Mouse (Mus musculus): Measurements from ENCODE around the gene Trpc7. TPM values are rescaled to one million over a fixed set of nuclear protein-coding genes. Genes with fewer than 3 reads are reported as not detected.

Trpc7 gene
- 1 to 10 TPM; 3.3 to 3.6 TPM for total RNA-seq (2021)
- long read RNA-seq, partial matches to known transcripts, result 0 of 2 reads
- long read RNA-seq, other reads (novel, unspliced or antisense), result 2 of 2 reads

DNA sequence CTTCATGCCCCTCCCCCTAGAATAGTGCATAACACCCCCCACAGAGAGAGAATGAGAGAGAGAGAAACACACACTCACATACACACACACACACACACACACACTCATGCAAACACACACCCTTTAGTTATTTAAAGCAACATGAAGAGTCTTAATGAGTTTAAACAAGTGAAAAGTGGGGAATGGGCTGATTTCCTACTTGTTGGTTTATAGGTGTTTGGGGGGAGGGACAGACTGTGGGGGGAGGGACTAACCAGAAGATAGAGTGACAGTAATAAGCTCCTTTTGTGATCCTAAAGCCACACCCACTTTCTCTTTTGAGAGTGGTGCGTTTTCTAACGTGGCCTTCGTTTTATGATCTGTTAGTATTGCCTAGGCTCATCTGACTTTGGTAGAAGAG lies at the start of gene Trpc7:
Trpc7 (minus strand) TSS at position 101 of the 400 bp plus-strand sequence.
- DNase-seq (ENCODE audit: low spot score in 2 of 2), result no peak

DNA sequence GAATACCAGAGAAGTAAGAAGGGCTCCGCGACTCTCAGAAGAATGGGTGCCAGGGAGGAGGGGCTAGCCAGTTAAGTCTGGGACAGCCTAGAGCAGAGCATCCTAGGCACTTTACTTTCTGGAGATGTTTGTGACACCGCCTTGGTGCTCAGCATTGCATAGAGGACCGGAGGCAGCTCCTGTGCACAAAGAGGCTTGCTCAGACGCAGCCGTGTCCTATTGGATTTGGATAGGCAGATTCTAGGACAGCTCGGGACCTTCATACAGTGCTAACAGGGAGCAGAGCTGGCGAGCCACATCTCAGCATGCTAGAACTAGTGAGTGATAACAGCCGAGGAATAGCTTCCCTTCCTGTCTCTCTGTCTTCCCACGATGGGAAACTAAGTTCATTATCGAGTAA lies 43.5 kb upstream of the Trpc7 start:
- DNase-seq (ENCODE audit: low spot score in 2 of 2), result no peak

DNA sequence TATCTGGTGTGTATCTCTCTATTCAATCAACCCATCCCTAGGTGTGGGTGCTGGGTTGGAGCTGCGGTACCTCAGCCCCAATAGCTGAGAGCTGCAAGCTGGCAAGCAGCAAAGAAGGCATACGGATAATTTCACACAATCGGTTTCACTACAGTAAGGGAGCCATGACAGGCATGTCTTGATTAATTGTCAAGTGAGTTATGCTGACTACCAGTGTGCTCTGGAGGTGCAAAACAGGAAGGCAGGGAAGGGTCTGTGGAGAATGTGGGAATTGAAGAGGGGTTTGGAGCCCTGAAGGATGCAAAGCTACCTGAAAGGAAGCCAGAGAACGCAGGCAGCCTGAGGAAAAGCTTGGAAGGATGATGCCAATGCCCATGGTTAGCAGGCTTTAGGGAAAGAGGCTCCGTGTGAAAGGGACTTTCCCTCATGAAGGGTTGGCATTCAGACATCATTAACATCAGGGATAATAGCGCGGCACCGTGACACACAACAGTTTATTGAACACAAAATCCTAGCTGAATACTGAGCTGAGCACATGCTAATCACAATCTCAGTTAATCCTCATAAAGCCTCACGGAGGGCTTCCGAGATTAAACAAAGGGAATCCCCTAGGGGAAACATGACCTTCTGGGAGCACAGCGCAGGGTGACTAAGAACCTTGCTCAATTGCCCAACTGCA lies 38.2 kb upstream of the Trpc7 start:
- peak; percentile 16 to 23 for DNase-seq (ENCODE audit: low spot score in 2 of 2)

DNA sequence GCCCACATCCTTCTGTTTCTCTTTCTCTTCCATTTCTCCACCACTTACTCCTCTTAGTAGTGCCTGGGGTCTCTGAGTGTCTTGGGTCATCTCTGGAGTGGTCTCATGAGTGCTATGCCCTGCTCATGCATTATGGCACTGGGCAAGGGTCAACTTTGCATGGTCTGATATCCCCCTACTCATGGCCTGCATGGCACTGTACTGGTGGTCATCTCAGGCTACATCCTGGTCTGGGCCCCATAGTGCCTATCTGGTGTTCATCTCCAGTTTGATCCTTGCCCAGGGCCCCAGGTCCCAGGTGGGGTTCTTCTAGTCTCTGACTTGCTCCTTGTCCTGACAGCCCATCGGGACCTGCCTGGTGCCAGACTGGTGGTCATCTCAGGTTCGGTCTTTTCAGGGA lies 34.6 kb upstream of the Trpc7 start:
- DNase-seq (ENCODE audit: low spot score in 2 of 2), result no peak

DNA sequence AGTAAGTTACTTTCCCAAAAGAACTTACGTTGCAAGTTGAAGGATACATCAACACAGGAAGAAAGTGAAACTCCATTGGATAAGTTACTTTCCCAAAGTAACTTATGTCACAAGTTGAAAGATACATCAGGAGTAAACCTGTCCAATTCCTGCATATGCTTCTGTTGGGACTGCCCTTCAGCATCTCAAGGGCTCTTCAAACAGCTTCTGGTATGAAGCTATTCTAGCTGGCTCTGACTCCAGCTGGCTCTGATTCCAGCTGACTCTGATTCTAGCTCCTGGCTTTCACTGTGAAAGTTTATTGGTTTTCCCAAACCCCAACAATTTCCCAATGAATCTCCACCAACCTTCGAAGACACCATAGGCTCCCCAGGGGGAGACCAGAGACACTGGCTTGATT lies 27.2 kb upstream of the Trpc7 start:
- no peak for DNase-seq (ENCODE audit: low spot score in 2 of 2)

DNA sequence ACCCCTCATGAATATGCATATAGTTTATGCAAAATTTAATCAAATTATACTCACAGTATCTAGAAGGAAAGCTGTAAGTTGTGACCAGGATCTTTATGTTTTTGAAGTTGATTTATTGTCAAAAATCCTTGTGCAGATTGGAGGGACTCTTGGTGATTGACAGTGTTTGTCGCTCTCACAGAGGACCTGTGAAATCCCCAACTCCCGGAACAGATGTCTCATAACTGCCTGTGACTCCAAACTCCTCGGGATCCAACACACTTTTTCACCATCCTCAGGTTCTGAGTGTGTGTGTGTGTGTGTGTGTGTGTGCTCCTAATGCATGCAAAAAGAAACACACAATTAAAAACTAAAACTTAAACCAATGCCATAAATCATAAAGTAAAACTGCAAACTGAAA lies 25.5 kb upstream of the Trpc7 start:
- no peak for DNase-seq (ENCODE audit: low spot score in 2 of 2)

DNA sequence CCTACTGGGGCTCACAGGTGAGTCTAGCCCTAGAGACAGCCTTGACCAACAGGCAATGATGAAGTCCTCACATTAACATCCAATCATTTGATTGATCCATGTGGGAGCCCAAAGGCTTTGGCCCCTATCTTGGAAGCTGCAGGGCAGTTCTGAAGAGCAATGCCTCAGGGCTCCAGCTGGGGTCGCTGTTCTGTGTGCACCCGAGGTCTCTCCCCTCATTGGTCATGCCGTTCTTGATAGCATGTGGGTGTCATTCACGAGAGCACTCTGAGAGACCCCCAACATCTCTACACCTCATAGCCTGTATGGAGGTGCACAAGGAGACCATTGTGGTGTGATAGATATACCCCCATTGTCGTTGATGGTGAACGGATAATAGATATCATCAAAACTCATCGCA lies 18.9 kb upstream of the Trpc7 start:
- DNase-seq (ENCODE audit: low spot score in 2 of 2), result no peak

DNA sequence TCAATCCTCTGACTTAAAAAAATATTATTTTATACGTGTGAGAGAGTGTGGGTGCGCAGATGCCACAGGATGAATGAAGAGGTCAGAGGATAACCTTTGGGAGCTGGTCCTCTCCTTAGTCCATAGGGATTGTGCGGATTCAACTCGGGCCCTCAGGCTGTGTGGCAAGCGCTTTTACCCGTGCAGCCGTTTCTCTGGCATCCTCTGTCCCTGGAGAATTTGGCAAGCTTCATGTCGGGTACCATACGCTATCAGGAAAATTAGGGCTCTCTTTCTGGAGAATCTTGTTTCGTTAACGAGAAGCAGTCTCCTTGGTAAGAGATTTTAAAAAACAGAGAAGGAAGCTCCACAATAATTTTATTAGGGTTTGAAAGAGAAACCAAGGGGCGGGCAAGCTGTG lies 15.3 kb upstream of the Trpc7 start:
- no peak for DNase-seq (ENCODE audit: low spot score in 2 of 2)

DNA sequence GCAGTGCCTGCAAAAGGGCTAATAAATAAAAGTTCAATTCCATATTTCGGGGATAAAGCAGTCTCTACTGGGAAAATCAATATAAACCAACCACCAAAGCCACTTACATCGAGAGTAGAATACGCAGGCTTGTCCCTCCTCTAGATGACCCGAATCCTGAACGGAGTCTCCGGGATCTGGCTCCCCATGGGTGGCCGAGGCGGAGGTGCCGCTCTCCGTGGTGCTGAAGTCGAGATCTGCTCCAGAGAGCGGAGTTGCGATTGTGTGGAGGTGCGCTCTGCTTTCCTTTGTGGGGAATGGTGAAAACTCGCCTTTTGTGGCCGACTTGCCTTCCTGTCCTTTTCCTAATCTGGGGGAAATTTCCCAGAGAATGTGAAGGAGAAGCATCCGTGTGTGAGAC lies 407 bp downstream of the Trpc7 start:
- DNase-seq (ENCODE audit: low spot score in 2 of 2), result peak; percentile 67

DNA sequence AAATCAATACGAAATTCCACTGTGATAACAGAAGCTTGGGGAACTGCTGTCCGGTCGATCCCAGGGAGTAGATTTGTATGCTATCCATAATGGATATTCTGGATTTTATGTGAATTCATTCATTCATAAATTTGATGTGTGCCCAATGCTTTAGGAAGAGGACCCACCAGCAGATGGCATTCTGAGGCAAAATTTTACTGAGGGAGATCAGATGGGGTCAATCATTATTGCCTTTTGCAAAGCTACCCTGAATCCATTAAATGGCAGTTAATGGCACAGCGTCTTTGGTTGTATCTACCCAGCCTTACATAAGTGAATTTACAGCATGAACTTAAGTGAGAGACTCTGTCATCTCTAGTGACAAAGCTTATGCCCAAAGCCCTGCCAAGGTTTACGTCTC lies 1.2 kb downstream of the Trpc7 start:
- peak in 1 of 2 experiments; percentile 36 for DNase-seq (ENCODE audit: low spot score in 2 of 2)

DNA sequence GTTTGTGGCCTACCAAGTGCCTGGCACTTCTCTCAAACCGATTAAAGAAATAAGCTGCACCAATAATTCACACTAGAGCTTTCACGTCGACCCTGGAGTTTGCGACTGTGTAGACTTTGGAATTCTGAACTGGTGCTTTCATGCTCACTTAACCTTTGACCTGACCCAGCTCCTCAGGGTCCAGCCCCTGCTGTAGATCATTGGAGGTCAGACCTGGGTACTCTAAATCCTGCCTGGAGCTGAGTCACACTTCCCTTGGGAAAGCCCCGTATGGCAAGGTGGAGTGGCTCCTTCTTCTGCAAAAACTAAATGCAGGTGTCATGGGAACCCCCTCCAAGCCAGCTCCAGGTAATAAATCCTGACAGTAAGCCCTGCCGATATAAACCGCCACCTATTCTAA lies 5.9 kb downstream of the Trpc7 start:
- DNase-seq (ENCODE audit: low spot score in 2 of 2), result no peak

DNA sequence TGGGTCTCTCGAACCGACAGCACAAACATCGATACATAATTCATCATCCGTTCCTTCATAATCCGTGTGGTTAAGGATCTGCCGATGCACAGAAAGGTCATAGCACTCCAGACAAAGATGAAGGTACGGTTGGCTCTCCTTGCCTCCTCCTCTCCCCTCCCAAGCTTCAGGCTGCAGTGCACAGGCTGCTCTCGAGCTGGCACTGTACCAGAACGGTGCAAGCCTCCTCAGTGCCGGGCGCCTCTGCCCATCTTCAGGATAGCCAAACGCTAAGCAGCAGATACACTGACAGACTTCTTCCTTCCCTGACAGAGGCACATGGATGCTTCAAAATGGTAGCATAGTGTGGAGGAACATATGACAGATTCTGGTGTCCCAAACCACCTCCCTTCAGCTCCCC lies 12.9 kb downstream of the Trpc7 start:
- no peak for DNase-seq (ENCODE audit: low spot score in 2 of 2)

DNA sequence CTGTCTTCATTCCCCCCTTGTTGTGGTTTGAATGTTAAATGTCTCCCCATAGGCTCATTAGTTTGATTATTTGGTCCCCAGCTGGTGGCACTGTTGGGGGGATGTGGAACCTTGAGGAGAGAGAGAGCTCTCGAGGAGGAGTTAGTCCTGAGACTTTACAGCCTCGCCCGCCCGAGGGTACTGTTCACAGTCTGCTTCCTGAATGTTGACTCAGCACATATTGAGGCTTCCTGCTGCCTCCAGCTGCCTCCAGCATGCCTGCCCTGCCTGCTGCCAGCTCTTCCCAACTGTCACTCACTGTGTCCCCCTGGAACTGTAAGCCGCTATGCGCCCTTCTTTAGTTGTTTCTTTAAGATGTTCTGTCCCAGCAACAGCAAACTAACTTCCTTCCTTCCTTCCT lies 31.2 kb downstream of the Trpc7 start:
- no peak for DNase-seq (ENCODE audit: low spot score in 2 of 2)

DNA sequence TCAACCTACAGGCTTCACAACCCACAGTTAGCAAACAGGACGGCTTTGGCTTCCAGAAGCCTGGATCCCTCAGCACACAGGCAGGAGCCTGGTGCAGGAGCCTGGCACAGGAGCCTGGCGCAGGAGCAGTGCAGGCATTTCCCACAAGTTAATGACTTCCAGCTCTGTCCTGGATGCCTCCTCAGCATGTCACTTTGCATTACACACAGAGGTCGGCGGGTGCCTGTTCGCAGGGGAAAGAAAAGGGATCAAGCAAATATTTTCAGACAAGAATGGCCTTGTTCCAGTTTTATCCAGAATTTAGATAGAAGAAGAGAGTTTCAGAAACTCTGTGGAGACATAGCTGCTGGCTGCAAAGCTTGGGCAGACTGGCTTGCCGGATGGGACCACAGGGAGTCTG lies 33.8 kb downstream of the Trpc7 start:
- no peak for DNase-seq (ENCODE audit: low spot score in 2 of 2)

DNA sequence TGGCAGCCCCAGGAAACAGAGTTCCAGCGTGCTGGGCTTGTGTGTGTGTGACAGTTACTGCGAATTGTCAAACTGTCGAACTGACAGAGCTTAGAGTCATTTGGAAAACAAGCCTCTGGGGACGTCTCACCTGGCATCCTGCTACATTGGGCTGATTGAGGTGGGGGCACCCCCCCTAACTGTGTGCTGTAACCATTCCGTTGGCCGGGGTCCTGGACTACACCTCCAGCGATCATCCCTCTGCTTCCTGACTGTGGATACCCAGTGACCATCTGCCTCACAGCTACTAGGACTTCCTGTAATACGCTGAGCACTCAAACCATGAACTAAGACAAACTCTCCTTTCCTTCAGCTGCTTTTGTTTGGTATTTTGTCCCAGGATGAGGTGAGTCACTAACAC lies 41.3 kb downstream of the Trpc7 start:
- no peak for DNase-seq (ENCODE audit: low spot score in 2 of 2)

DNA sequence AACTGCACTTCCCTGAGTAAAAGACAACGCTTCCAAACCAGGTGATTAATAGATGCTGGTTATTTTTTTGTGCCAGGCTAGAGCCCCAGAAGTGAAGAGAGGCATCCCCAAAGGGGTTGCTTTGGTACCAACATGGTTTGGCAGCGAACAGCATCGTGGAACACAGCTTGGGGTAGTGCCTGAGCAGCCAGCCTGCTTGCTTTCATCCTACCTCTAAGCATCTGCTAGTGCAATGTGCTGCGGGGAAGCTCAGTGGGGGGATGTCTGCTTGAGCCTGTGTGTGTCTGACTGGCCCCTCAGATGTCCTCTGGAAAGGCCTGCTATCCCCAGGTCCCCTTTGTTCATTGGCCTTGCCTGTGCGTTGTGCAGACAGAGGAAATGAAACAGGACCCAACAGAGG lies 42.4 kb downstream of the Trpc7 start:
- peak; percentile 19 to 34 for DNase-seq (ENCODE audit: low spot score in 2 of 2)

DNA sequence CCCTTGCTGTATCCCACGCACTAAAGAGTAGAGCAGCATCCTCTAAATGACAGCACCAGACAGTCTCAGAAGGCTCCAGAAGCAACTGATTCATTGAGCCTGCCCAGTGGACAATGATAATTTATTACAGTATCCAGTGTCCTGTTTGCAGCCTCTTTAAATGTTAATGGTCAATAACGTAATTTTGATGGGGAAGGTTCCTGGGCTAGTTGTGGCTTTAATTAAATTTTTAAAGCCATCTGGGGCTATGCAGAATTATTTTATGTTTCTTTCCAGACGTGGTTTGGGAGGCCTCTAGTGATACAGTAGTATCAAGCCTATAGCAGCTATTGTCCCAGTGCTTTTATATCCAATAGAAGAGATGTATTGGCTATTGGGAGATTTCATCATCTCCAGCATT lies 49.9 kb downstream of the Trpc7 start:
- DNase-seq (ENCODE audit: low spot score in 2 of 2), result no peak

DNA sequence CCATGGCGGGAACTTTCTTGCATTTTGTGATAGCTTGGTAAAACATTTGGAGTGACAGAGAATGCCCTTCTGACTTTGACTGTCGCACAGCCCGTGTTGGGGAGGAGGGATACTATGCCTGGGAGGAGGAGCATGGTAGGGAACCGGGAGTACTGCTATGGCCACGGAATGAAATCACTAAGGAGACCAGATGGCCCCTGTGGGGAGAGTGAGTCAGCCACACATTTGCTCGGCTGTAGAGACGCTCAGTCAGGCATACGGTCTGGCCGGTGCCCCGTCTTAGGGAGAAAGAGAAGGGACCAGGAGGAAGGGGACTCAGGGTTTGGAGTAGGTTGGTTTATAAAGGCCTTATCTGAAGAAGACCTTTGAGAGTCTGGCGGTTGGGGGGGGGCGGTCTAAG lies 80.3 kb downstream of the Trpc7 start:
- no peak for DNase-seq (ENCODE audit: low spot score in 2 of 2)

DNA sequence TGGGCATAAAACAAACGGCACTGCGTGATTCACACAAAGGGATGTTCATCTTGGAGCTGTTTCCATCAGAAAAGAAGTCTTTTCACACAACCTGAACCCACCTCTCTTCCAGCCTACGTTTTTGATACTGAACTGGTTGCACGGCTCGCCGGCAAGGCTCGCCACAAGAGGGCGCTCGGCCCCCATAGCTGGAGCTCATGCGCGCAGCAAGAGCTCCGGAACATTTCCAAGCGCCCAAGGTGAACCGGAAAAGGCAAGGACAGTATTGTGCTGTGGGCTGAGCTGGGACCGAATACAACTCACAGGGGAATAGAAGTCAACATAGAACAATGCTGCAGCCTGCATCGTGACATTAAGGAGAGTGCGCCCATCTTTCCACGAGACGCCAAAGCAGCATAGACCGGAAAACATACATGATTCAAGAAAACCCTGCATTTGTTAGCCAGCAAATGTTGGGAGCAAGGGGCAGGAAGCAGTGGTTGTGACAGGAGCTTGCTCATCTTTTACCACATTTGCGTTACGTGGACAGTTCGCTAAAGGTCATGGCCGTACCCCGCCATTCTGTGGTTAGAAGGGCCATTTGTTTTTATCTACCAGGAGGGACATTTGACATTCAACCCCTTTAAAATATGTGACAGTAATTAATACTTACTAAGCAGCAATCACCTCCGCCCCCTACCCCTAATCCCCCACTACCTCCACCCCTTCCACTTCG lies 88.9 kb downstream of the Trpc7 start:
- peak; percentile 95 to 96 for DNase-seq (ENCODE audit: low spot score in 2 of 2)

DNA sequence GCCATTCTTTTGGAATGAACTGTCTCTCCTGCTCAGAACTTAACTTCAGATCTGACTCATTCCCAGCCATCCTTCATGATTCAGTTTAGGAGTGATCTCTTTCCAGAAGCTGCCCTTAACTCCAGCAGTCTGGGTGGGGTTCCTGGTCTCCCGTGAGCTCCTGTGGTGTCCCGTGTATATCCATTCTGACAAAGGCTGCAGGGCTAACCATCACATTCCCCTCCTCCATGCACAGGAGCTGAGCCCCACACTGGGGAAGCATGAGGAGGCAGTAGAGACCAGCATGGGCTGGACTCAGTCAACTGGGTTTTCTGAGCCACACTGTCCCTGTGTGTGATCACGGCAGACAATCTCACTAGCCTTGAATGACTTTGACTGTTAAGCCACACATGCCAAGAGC lies 90.7 kb downstream of the Trpc7 start:
- no peak for DNase-seq (ENCODE audit: low spot score in 2 of 2)

DNA sequence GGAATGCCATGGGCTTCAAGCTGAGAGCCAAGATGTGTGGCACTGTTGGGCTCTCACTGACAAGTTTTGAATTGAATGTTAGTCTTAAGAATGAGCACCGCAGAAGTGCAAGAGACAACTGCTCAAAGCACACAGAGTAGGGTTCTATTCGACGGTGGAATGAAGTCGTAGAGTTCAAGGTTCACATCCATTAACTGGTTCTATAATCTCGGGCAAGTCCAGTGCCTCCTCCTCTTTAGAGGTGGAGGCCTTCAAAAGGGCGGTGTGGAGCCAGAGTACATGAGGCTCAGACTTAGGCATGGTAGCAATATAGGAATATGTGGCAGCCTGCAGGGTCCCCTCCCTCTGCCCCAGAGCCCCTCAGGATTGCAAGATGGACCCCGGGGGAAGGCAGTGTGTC lies 98.3 kb downstream of the Trpc7 start:
- DNase-seq (ENCODE audit: low spot score in 2 of 2), result no peak

DNA sequence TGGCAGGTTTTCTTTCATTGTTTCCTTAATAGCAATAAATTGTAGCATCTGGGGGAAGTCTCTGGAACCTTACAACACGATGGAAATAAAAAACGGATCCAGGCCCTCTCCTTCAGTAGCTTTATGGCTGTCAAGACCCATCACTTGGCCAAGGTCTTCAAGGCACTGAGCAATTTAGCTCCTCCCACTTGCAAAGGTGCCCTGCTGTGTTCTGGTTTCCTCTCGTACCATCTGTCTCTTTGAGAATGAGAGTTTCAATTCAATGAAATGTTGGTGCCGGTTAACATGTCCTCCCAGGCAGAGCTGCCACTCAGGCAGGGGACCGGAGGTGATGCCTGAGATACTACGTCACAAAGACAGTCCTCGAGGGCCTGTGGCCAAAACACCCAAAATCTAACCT lies 100.3 kb downstream of the Trpc7 start:
- no peak for DNase-seq (ENCODE audit: low spot score in 2 of 2)

DNA sequence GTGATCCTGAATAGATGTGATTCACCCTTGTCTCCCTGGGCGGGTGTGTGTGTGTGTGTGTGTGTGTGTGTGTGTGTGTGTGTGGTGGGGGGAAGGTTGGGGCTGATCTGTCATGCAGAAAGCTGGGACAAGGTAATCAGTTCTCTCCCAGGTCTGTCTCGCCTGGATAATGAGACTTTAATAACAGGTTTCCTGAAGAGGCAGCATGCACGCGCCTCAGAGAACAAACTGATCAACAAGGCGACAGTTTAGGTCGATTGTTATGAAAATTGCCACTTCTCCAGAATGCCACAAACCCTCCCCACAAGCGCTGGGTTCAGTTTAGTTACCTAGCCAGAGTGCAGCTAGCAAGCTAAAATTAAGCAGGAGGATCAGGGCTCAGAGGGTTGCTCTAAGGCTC lies 101.4 kb downstream of the Trpc7 start:
- no peak for DNase-seq (ENCODE audit: low spot score in 2 of 2)

All from layer of hippocampus, postnatal 10 days (tissue).